Mouse (Mus musculus) spleen, postnatal 10 days (tissue): ENCODE results near the gene Aqp6.
A peak's percentile ranks its signal among the peaks of the same experiment; 100 is the strongest.

Experiments used
- DNase-seq, 2 experiments: peaks; one replicate each; pipeline ENCODE4 v3.0.0; 2021 to 2022; ENCODE audit warnings: low spot score in 2 of 2

The Aqp6 gene

GRCm38 (mm10) chr15:99600986-99601822, at the start of gene Aqp6:
Gene Aqp6, plus strand, starts transcription at chr15:99601400.
- no peak for DNase-seq

- DNase-seq, result no peak
Observed at GRCm38 (mm10) chr15:99553767-99554166, 47.4 kb upstream of the Aqp6 start.

GRCm38 (mm10) chr15:99558947-99559346, 42.3 kb upstream of the Aqp6 start:
- DNase-seq, result no peak

GRCm38 (mm10) chr15:99560246-99560645, 41.0 kb upstream of the Aqp6 start:
- DNase-seq, result no peak

- no peak for DNase-seq
Observed at GRCm38 (mm10) chr15:99567371-99567770, 33.8 kb upstream of the Aqp6 start.

- DNase-seq, result no peak
Observed at GRCm38 (mm10) chr15:99568682-99569081, 32.5 kb upstream of the Aqp6 start.

- DNase-seq, result no peak
Observed at GRCm38 (mm10) chr15:99569123-99569522, 32.1 kb upstream of the Aqp6 start.

- no peak for DNase-seq
Observed at GRCm38 (mm10) chr15:99578802-99579485, 22.3 kb upstream of the Aqp6 start, which contains the start of gene Aqp2. Gene Aqp2, plus strand, starts transcription at chr15:99579055.

GRCm38 (mm10) chr15:99583463-99584344, 17.5 kb upstream of the Aqp6 start:
- DNase-seq, result no peak

- no peak for DNase-seq
Observed at GRCm38 (mm10) chr15:99584407-99585202, 16.6 kb upstream of the Aqp6 start.

GRCm38 (mm10) chr15:99585741-99586140, 15.5 kb upstream of the Aqp6 start:
- no peak for DNase-seq

- no peak for DNase-seq
Observed at GRCm38 (mm10) chr15:99586525-99586924, 14.7 kb upstream of the Aqp6 start.

- no peak for DNase-seq
Observed at GRCm38 (mm10) chr15:99589237-99589636, 12.0 kb upstream of the Aqp6 start.

- DNase-seq, result no peak
Observed at GRCm38 (mm10) chr15:99589704-99590103, 11.5 kb upstream of the Aqp6 start.

- no peak for DNase-seq
Observed at GRCm38 (mm10) chr15:99590429-99591084, 10.6 kb upstream of the Aqp6 start, which contains the start of gene Aqp5. Gene Aqp5, plus strand, starts transcription at chr15:99590782.

- no peak for DNase-seq
Observed at GRCm38 (mm10) chr15:99592177-99592576, 9.0 kb upstream of the Aqp6 start.

- no peak for DNase-seq
Observed at GRCm38 (mm10) chr15:99592877-99593276, 8.3 kb upstream of the Aqp6 start.

GRCm38 (mm10) chr15:99594951-99595350, 6.2 kb upstream of the Aqp6 start:
- no peak for DNase-seq

- peak; percentile 63 to 85 for DNase-seq
Observed at GRCm38 (mm10) chr15:99596056-99596687, 5.0 kb upstream of the Aqp6 start.

GRCm38 (mm10) chr15:99596841-99597240, 4.4 kb upstream of the Aqp6 start:
- DNase-seq, result no peak
